Mouse (Mus musculus) midbrain, embryonic 12.5 days (tissue): Measurements from ENCODE around the gene Gucd1. TPM values are rescaled to one million over a fixed set of nuclear protein-coding genes. Genes with fewer than 3 reads are reported as not detected.

Experiments
- ATAC-seq: fragments of 200-750 bp; cut with Nextera tagmentation; 2 replicates; pipeline ENCODE4 v1.8.0; 2017; ENCODE audit warnings: low read depth, moderate TSS enrichment, moderate library complexity; ENCODE audit not compliant: low FRiP score
- H3K27ac ChIP-seq: fragments of 300-500 bp; sonication (generic); replicated peaks from 2 replicates; pipeline ENCODE4 v1.5.1; 2016; ENCODE audit warnings: mild to moderate bottlenecking
- H3K27me3 ChIP-seq: fragments of 300-500 bp; sonication (generic); 2 replicates; pipeline ENCODE4 v1.6.1; 2016; ENCODE audit warnings: mild to moderate bottlenecking
- H3K36me3 ChIP-seq: fragments of 300-500 bp; sonication (generic); 2 replicates; pipeline ENCODE4 v1.6.1; 2016
- H3K4me1 ChIP-seq: fragments of 300-500 bp; sonication (generic); 2 replicates; pipeline ENCODE4 v1.6.1; 2016
- H3K4me2 ChIP-seq: fragments of 300-500 bp; sonication (generic); replicated peaks from 2 replicates; pipeline ENCODE4 v1.6.1; 2016; ENCODE audit warnings: mild to moderate bottlenecking, moderate library complexity
- H3K4me3 ChIP-seq: fragments of 300-500 bp; sonication (generic); 2 replicates; pipeline ENCODE4 v1.5.1; 2016; ENCODE audit warnings: mild to moderate bottlenecking
- H3K9ac ChIP-seq: fragments of 300-500 bp; sonication (generic); replicated peaks from 2 replicates; pipeline ENCODE4 v1.6.1; 2016; ENCODE audit warnings: mild to moderate bottlenecking, moderate library complexity
- H3K9me3 ChIP-seq: fragments of 300-500 bp; sonication (generic); 2 replicates; pipeline ENCODE4 v1.6.1; 2016; ENCODE audit warnings: mild to moderate bottlenecking
- WGBS: fragments of 180-500 bp; shearing (Covaris S2); methylation state at CpG from one replicate; pipeline ENCODE4 v1.1.7; 2016; 5-methylcytosine and 5-hydroxymethylcytosine counted together
- polyA plus RNA-seq: library from polyadenylated mRNA; unstranded; fragments of >200 nt; fragmentation: Nextera tagmentation; extraction: Ambion mirVana; gene quantifications from 2 replicates; pipeline ENCODE4 v1.2.1, GENCODE M21; 2016

Gucd1 gene
- polyA plus RNA-seq, 1 experiment from 2014 or later = 29.3 TPM

DNA sequence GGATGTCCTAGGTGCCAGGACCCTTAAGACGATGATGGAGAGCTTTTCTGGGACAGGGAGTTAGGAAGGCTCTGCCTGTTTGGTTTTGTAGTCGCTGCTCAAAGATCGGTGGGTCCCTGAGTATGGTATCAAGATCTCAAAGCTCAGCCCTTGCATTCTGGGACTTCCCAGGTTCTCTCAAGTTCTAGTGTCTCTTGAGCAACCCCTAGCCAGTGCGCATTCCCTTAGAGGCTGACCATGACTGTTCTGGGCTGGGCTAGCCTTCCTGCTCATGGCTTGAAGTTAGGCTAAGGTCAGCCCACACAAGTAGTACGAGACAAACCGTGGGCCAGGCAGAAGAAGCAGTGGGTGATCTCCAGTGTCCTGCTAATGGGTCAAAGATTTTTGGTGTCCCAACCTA, 199.6 kb downstream of the Gucd1 start:
- 0 out of 2 replicates have a peak overlapping the region, but pooled peaks have one; percentile 50 for H3K4me2 ChIP-seq
- ATAC-seq = no peak
- no peak overlapping the region for H3K27ac ChIP-seq
- 81% methylated on average over 6 of the region's 6 CpGs for WGBS
- H3K4me1 ChIP-seq = peaks cover 14% of the 10 kb centered on the region
- no peak overlapping the region for H3K9ac ChIP-seq
- H3K36me3 ChIP-seq = no peaks in the 10 kb centered on the region
- no peaks in the 10 kb centered on the region for H3K9me3 ChIP-seq
- peaks cover 43% of the 10 kb centered on the region for H3K27me3 ChIP-seq
- no peak overlapping the region for H3K4me3 ChIP-seq

GRCm38 (mm10) chr10:75316908-75317761, 200.6 kb downstream of the Gucd1 start:
- WGBS = 2% methylated on average over 78 of the region's 81 CpGs
- peak overlapping the region; percentile 52 for H3K9ac ChIP-seq
- no peaks in the 10 kb centered on the region for H3K9me3 ChIP-seq
- peaks cover 14% of the 10 kb centered on the region for H3K4me1 ChIP-seq
- peak; percentile 73 for ATAC-seq
- peak overlapping the region; percentile 50 for H3K4me2 ChIP-seq
- 0 out of 2 replicates have a peak, but pooled peaks cover 4% of the 10 kb centered on the region for H3K36me3 ChIP-seq
- peaks cover 43% of the 10 kb centered on the region for H3K27me3 ChIP-seq
- peak overlapping the region; percentile 42 for H3K4me3 ChIP-seq
- H3K27ac ChIP-seq = no peak overlapping the region

DNA sequence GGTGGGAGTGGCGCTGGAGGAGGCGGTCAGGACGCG, 201.1 kb downstream of the Gucd1 start, which contains the start of gene Adora2a:
Gene Adora2a, plus strand, starts transcription at position 6 of the 36 bp plus-strand sequence.
- Histone ChIP-seq H3K27me3 (peaks cover 43% of the 10 kb centered on the region), H3K4me1 (peaks cover 14% of the 10 kb centered on the region), H3K36me3 (peaks cover 8% of the 10 kb centered on the region; the same call in 1 of the 2 replicates), H3K4me3 (peak within 1 kb of the TSS; percentile 42), H3K9me3 (no peaks in the 10 kb centered on the region), H3K27ac (no peak within 1 kb of the TSS), H3K4me2 (peak within 1 kb of the TSS; percentile 50), H3K9ac (peak within 1 kb of the TSS; percentile 52)
- no peak for ATAC-seq
- WGBS = 4% methylated on average over 4 of the region's 4 CpGs

DNA sequence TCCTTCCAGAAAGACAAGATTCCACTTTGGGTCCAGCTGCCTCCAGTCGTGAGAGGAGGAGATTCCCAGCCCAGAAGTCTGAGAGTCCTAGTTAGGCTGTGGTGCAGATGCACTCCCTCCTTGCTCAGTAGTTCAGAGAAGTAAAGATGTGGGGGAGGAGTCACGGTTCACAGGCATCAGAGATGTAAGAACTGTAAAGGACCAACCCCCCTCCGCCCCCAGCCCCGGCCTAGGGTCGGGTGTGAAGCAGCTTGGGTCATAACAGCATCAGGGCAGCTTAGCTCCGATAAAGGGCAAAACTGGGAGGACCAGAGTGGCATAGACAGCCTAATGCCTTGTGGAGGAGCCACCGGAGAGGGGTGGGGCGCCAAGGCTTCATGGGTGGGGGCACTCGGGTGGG, 201.3 kb downstream of the Gucd1 start:
- Histone ChIP-seq H3K27ac (no peak overlapping the region), H3K9ac (peak overlapping the region; percentile 52; the same call in 1 of the 2 replicates), H3K4me3 (peak overlapping the region; percentile 42), H3K4me2 (peak overlapping the region; percentile 50), H3K4me1 (peaks cover 14% of the 10 kb centered on the region), H3K27me3 (peaks cover 43% of the 10 kb centered on the region), H3K36me3 (peaks cover 10% of the 10 kb centered on the region; the same call in 1 of the 2 replicates), H3K9me3 (no peaks in the 10 kb centered on the region)
- WGBS = 6% methylated on average over 9 of the region's 9 CpGs
- peak; percentile 28 for ATAC-seq

DNA sequence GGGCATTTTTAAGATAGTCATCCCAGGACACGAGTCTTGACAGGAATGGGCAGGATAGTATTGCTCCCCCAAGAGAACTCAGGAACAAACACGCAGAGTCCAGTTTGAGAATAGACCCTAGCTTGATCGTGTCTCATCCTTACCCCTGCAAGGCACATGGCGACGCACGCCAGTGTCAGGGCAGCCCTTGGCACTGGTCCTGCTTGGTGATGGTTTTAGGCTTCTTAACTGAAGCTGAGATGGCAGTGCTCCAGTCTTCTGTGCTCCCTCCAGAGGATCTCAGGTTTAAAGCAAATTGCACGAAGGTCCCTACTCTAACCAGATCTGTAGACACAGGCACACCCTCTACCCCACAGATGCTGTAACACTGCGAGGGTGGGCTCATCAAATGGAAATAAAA, 202.0 kb downstream of the Gucd1 start:
- Histone ChIP-seq H3K36me3 (peaks cover 17% of the 10 kb centered on the region; the same call in 1 of the 2 replicates), H3K4me3 (no peak overlapping the region), H3K4me1 (peaks cover 14% of the 10 kb centered on the region), H3K4me2 (no peak overlapping the region), H3K27ac (no peak overlapping the region), H3K9ac (no peak overlapping the region), H3K27me3 (peaks cover 43% of the 10 kb centered on the region), H3K9me3 (no peaks in the 10 kb centered on the region)
- WGBS = 82% methylated on average over 8 of the region's 8 CpGs
- ATAC-seq = no peak

GRCm38 (mm10) chr10:75314190-75314980, 203.4 kb downstream of the Gucd1 start:
- Histone ChIP-seq H3K4me1 (peaks cover 14% of the 10 kb centered on the region), H3K4me2 (no peak overlapping the region), H3K27me3 (peaks cover 38% of the 10 kb centered on the region), H3K4me3 (no peak overlapping the region), H3K9me3 (no peaks in the 10 kb centered on the region), H3K36me3 (peaks cover 31% of the 10 kb centered on the region), H3K9ac (no peak overlapping the region), H3K27ac (no peak overlapping the region)
- 75% methylated on average over 6 of the region's 6 CpGs for WGBS
- ATAC-seq = no peak

GRCm38 (mm10) chr10:75312361-75312760, 205.4 kb downstream of the Gucd1 start:
- H3K36me3 ChIP-seq = peaks cover 50% of the 10 kb centered on the region
- H3K4me3 ChIP-seq = no peak overlapping the region
- no peak overlapping the region for H3K9ac ChIP-seq
- no peak overlapping the region for H3K27ac ChIP-seq
- no peaks in the 10 kb centered on the region for H3K9me3 ChIP-seq
- ATAC-seq = no peak
- peaks cover 13% of the 10 kb centered on the region for H3K4me1 ChIP-seq
- WGBS = 82% methylated on average over 7 of the region's 7 CpGs
- peaks cover 18% of the 10 kb centered on the region for H3K27me3 ChIP-seq
- H3K4me2 ChIP-seq = no peak overlapping the region

DNA sequence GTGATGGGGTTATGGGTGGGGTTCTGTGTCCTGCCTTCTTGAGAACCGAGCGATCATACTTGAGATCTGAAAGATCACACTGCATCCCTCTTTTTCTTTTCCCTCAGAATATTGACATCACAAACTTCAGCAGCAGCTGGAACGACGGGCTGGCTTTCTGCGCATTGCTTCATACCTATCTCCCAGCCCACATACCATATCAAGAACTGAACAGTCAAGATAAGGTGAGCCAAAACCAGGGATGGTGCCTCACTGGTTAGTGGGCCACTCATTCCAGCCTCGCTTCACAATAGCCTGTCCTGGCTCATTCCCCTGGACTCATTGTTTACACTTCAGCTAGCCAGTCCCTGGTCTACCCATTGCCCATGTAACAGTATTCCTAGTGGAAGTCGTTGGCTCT, 210.6 kb downstream of the Gucd1 start:
- no peak overlapping the region for H3K4me3 ChIP-seq
- H3K27me3 ChIP-seq = no peaks in the 10 kb centered on the region
- no peak overlapping the region for H3K4me2 ChIP-seq
- no peaks in the 10 kb centered on the region for H3K4me1 ChIP-seq
- H3K27ac ChIP-seq = no peak overlapping the region
- WGBS = 92% methylated on average over 7 of the region's 7 CpGs
- no peak for ATAC-seq
- no peak overlapping the region for H3K9ac ChIP-seq
- H3K36me3 ChIP-seq = peaks cover 61% of the 10 kb centered on the region
- H3K9me3 ChIP-seq = no peaks in the 10 kb centered on the region

GRCm38 (mm10) chr10:75304413-75304812, 213.4 kb downstream of the Gucd1 start:
- WGBS = 83% methylated on average over 6 of the region's 6 CpGs
- no peak overlapping the region for H3K9ac ChIP-seq
- H3K4me2 ChIP-seq = no peak overlapping the region
- peaks cover 50% of the 10 kb centered on the region for H3K36me3 ChIP-seq
- no peak overlapping the region for H3K27ac ChIP-seq
- no peaks in the 10 kb centered on the region for H3K27me3 ChIP-seq
- H3K4me1 ChIP-seq = no peaks in the 10 kb centered on the region
- ATAC-seq = no peak
- no peak overlapping the region for H3K4me3 ChIP-seq
- no peaks in the 10 kb centered on the region for H3K9me3 ChIP-seq

GRCm38 (mm10) chr10:75304049-75304405, 213.7 kb downstream of the Gucd1 start:
- H3K27ac ChIP-seq = no peak overlapping the region

DNA sequence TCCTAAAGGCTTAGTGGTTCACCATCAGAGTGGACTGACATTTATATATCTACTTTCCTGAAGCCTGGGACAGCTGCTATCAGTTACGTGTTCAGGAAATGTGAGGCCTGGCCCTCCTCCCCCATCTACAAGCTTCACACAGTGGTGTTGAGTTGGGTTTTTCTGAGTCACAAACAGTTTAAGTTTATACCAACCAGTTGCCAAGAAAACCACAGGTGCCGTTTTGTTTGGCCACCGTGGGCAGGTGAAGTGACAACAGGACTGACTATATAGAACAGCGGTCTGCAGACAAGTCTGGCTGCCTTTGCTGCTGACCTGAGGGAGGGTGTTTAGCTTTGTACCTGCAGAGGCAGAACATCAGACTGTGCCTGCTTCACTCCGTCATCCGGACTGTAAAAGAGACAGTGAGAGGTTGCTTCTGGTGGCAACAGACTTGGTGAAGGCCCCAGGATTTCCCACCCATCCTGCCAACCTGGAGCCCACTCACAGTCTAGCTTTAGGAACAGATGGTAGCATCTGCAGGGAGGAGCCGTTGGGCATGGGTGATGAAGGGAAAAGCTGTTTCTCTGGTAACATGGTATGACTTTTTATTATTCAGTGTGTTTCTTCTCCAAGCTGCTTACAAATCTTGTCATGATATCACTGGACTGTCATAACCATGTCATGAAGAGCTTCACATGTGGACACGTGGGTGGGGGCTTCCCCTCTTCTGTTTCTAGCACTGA, 214.3 kb downstream of the Gucd1 start:
- H3K27me3 ChIP-seq = no peaks in the 10 kb centered on the region
- ATAC-seq = no peak
- 92% methylated on average over 8 of the region's 8 CpGs for WGBS

More at GRCm38 (mm10) chr10:75304049-75304405, 213.7 kb downstream of the Gucd1 start:
- Histone ChIP-seq H3K27me3 (no peaks in the 10 kb centered on the region), H3K36me3 (peaks cover 46% of the 10 kb centered on the region), H3K9ac (no peak overlapping the region), H3K9me3 (no peaks in the 10 kb centered on the region), H3K4me2 (no peak overlapping the region), H3K4me1 (no peaks in the 10 kb centered on the region), H3K4me3 (no peak overlapping the region)
- 91% methylated on average over 5 of the region's 5 CpGs for WGBS
- ATAC-seq = no peak

GRCm38 (mm10) chr10:75302536-75302935, 215.2 kb downstream of the Gucd1 start:
- no peak overlapping the region for H3K9ac ChIP-seq
- H3K4me2 ChIP-seq = no peak overlapping the region
- H3K9me3 ChIP-seq = no peaks in the 10 kb centered on the region
- WGBS = 84% methylated on average over 4 of the region's 4 CpGs
- H3K36me3 ChIP-seq = peaks cover 35% of the 10 kb centered on the region
- H3K4me1 ChIP-seq = no peaks in the 10 kb centered on the region
- H3K4me3 ChIP-seq = no peak overlapping the region
- no peaks in the 10 kb centered on the region for H3K27me3 ChIP-seq
- H3K27ac ChIP-seq = no peak overlapping the region
- ATAC-seq = no peak

More for the DNA sequence above, 214.3 kb downstream of the Gucd1 start:
- Histone ChIP-seq H3K4me3 (no peak overlapping the region), H3K9me3 (no peaks in the 10 kb centered on the region), H3K27ac (no peak overlapping the region), H3K4me2 (no peak overlapping the region), H3K36me3 (peaks cover 45% of the 10 kb centered on the region), H3K4me1 (no peaks in the 10 kb centered on the region), H3K9ac (no peak overlapping the region)
